Mouse (Mus musculus): ENCODE measurements around the gene Wdr19.
"Not testable (repeated sequence)": the region's sequence is repeated elsewhere in the genome, so short reads cannot be mapped to it uniquely, and the experiment has no call there.

The Wdr19 gene

DNA sequence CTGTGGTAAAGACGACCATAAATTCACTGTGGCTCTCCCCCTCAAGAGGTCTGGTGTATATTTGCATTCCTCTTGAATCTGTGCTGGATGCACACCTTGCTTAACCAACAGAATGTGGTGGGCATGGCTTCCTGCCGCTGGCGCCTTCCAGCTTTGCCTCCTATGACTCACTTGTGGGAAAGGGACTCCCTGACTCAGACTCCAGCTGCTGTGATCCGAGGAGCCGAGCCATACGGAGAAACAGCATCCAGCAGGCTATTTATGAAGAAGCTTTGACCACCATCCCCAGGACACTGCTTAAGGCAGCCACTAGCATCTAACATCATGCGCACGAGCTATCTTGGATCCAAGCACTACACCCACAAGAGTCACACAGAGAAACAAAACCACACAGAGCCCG lies 5.1 kb upstream of the Wdr19 start:
- DNase-seq (ENCODE audit: low spot score in 2 of 2), result peak in 1 of 2 experiments; percentile 40

- no peak for DNase-seq (ENCODE audit: low spot score in 2 of 2)
These were observed 5.2 kb downstream of the Wdr19 start for GRCm38 (mm10) chr5:65204726-65205125.

GRCm38 (mm10) chr5:65213321-65213720 lies 13.8 kb downstream of the Wdr19 start:
- peak; percentile 23 to 71 for DNase-seq (ENCODE audit: low spot score in 2 of 2)

DNA sequence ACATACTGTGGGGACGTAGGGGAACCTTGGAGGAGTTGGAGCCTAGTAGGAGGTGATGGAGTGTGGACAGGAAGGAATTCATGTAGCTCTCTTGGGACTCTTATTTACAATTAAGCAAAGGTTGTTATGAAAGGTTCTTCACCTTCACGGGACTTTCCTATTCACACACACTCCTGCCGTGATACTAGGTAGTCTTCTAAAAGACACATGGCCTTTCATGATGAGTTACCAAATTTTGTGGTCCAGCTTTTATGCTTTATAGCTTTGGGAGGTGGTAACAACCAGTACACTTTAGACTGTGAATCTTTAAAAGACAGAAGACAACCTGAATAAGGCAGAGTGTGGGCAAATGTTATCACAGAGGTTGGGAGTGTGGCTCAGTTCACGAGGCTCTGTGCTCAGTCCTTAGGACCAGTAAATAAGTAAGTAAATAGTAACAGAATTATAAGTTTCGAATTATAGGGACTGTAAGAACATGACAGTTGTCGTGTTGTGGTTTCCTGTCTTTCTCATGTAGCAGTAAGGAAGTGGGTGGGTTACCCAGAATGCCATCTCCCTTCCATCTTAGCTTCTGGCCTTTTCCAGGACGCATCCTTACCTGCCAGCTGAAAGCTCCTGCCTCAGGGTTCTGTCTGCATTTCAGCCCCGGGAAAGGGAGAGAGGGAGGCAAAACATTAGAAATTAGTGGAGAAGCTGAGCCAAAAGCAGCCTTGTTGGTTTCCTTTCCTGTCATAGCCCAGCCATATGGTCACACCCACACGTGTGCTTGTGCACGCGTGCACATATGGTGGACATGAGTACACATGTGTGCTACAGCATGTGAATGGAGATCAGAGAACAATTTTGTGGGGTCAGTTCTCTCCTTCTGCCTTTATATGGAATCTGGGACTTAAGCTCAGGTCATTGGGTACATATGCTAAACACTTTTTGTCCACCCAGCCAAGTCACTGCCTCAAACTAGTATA lies 18.1 kb downstream of the Wdr19 start:
- DNase-seq (ENCODE audit: low spot score in 2 of 2), result peak in 1 of 2 experiments; percentile 32

DNA sequence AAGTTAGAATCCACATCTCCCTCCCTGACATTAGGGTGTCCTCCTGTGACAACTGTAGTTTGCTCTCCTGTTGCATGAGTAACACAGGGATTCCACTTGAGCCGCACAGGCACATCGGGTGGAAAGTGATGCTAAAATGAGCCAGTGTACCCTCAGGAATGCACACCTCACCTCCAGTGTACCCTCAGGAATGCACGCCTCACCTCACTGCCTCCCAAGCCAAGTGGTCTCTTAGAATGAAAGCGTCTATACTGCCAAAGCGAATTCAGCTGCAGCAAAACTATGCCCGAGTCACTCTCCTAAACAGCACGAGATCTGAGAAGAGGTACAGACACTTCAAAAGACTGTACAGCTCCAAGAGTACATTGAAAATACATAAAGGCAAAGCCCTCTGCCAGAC lies 21.5 kb downstream of the Wdr19 start:
- DNase-seq (ENCODE audit: low spot score in 2 of 2), result no peak

DNA sequence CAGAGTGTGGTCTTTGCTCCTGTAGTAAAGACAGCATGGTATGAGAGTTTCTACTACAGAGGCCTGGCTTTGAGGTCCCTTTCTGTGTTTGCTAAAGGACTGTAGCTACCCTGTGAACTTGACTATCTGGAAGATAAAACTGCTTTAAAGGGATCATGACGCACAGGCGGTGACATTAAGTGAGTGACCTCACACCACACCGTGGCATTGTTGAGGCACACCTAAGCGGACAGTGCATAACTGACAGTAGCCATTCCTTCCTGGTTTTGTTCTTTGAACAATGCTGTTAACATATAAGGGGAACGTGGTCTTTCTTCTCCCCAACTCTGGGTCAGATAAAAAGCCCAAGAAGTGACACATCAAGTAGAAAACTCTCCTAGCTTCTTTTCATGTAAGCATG lies 24.6 kb downstream of the Wdr19 start:
- DNase-seq (ENCODE audit: low spot score in 2 of 2), result no peak

- no peak for DNase-seq (ENCODE audit: low spot score in 2 of 2)
These were observed 31.9 kb downstream of the Wdr19 start for GRCm38 (mm10) chr5:65231289-65232003.

DNA sequence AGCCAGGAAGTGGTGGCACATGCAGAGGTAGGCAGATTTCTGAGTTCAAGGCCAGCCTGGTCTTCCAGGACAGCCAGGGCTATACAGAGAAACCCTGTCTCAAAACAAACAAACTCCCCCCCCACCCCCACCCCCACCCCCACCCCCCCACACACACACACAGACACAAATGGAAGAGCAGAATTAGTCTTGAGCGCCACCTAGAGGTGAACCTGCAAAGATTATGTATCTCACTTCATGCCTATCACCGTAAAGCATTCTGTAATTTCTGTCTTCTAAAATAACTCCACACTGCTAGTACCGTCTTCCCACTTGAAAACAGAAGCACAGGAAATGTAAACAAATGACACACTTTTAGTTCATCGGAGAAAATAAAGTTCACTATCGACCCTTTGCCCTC lies 43.2 kb downstream of the Wdr19 start:
- no peak for DNase-seq (ENCODE audit: low spot score in 2 of 2)

DNA sequence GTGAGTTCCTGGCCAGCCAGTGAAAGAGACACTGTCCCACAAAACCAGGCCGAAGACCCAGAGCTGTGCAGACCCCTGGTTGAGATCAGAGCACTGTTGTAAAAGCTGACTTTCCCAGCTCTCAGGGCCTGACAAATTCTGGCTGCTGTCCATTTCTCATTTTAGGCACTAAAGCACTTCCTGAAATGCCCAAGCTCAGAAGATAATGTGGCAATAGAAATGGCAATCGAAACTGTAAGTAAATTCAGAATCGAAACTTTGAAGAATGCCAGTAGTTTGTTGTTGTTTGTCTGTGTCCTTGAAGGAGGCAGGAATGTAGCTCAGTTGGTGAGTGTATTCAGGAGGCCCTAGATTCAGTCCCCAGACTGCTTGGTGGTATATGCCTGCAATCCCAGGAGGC lies 47.8 kb downstream of the Wdr19 start:
- DNase-seq (ENCODE audit: low spot score in 2 of 2), result no peak

- no peak for DNase-seq (ENCODE audit: low spot score in 2 of 2)
These were observed 50.8 kb downstream of the Wdr19 start for GRCm38 (mm10) chr5:65250185-65250855.

GRCm38 (mm10) chr5:65257910-65258505 lies 58.5 kb downstream of the Wdr19 start:
- no peak for DNase-seq (ENCODE audit: low spot score in 2 of 2)

DNA sequence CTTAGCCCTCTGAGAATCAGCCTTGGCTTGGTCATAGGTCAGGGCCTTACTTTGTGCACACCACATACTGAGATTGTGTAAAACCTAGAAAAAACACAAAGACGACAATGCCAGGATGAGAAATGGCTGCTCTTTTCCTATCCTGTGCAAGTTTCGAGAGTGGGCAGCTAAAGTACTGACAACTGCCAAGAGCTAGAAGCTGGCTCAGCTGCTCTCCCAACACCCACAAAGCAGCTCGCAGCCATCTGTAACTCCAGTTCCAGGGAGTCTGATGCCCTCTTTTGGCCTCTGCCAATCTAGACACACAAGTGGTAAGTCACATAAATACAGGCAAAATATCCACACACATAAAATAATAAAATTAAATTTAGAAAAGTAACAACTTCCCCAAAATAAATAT lies 74.5 kb downstream of the Wdr19 start:
- no peak for DNase-seq (ENCODE audit: low spot score in 2 of 2)

DNA sequence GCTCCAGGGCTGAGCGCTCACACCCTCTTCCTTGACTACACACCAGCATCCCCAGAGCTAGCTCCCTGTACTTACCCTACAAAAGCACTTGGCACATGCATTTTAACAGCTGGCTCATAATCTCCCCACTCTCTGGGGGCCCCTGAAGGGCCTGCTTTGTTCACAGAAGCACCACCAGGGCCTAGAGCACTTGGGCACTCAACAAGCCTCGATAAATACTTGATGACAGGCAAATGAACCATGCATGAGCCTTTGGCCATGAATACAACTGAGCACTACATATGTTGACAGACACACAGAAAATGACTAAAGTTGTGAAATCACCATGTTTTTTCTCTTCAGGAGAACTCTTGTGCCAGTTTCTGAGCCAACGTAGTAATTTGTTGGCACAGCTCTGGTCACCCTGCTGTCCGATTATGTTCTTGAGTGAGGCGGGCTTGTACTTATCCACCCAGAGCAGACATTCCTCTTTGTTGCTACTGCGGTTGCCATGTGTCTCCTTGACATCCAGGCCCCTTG lies 79.7 kb downstream of the Wdr19 start:
- DNase-seq (ENCODE audit: low spot score in 2 of 2), result no peak

DNA sequence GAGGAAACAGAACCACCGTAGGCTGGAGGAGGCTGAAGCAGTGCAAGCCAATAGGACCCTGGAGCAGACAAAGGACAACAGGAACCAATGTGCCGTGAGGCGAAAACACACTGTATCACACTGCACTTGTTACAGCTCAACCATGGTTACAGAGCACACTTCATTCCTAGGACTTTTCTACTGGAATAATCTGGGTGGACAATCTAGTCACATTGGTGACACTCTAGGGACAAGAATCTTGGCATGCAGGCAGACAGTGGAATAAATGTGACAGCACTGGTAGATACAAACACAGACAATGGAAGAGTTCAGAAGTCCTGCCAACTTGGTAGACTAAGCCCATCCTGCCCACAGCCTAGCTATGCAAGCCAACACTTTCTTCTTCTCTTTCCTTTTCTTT lies 81.7 kb downstream of the Wdr19 start:
- DNase-seq (ENCODE audit: low spot score in 2 of 2), result no peak

GRCm38 (mm10) chr5:65284171-65284570 lies 84.7 kb downstream of the Wdr19 start:
- peak; percentile 45 to 73 for DNase-seq (ENCODE audit: low spot score in 2 of 2)

DNA sequence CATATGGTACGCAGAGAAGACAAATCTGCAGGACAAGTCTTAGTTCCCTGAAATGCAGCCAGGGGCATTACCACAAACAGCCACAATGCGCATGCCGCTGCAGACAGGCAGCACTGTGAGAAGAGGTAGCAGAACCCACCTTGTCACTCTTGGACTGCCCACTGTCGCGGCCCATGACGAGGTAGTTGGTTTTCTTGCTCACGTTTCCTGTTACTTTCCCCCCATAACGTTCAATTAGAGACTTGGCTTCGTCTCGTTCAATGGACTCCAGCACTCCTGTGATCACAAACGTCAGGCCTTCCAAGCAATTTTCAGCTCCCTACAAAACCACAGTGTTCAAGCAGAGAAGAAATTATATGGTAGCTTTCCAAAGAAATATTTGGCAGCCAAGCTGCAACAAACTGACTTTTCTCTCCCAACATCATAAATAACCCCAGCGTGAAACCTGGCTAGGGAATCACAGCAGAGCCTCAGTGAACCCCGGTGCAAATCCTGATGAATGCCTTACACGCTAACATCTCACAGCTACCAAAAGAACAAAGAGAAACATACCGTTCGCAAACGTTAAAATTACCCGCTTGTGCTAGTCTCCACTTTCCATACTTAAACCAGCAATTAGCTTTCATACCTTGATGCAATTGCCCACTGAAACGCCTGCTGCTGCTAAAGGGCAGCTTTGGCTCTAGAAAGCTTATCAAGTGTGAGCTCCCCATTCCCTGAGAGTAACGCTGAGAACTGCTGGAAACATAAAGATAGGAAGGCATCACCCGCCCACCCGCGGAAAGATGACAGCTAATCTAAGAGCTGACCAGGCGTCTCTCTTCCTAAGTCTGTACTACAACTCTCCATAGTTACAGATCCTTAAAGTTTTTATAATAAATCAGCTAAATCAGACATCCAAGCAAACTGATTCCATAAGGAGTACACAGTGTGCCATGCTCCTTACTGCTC lies 88.5 kb downstream of the Wdr19 start:
- no peak for DNase-seq (ENCODE audit: low spot score in 2 of 2)

- DNase-seq (ENCODE audit: low spot score in 2 of 2), result not testable (repeated sequence)
These were observed 89.5 kb downstream of the Wdr19 start for GRCm38 (mm10) chr5:65289009-65289408.

GRCm38 (mm10) chr5:65293627-65294026 lies 94.1 kb downstream of the Wdr19 start:
- no peak for DNase-seq (ENCODE audit: low spot score in 2 of 2)

DNA sequence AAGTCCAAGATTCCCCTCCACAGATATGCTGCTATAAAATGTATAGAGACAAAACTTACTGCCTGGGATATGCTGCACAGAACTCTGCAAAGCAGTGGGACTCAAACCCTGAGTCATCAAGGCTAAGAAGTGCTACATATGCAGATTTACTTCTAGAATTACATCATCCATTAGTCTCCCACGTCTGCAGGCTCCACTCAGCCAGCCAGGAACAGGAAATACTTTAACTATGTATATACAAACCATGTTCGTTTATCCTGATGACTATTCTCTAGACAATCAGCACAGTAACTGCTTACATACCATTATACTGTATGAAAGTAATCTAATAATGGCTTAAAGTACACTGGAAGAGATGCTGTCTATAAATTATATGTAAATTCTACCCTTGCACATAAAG lies 94.8 kb downstream of the Wdr19 start:
- DNase-seq (ENCODE audit: low spot score in 2 of 2), result no peak

DNA sequence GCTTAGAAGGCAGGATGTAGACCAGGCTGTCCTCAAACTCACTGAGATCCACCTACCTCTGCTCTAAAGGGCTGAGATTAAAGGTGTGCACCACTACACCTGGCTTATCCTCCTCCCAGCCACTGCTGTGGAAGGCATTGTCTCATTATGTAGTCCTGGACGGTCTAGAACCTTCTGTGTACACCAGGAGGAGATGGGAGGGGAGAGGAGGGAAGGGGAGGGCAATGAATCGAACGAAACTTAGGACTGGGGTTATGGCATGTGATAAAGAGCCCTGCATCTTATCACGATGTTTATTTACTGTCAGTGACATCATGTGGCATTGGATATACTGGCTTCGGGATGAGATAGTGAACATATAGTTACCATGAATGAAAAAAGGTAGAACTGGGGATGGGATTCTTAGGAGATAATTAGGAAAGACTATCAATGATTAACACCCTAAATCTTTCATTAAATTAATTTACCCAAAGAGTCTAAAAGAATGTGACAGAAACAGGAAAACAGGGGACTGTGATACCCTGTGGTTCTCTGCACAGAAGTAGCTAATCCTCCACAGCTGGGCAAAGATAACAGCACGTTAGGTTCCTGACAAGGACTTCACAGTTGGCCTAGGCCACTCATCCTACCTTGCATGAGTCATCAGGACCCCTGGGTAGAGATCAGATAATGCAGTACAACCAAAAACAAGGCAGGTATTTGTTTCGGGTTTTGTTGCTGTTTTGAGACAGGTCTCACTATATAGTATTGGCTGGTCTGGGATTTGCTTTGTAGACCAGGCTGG lies 98.9 kb downstream of the Wdr19 start:
- DNase-seq (ENCODE audit: low spot score in 2 of 2), result no peak

All from spleen, postnatal 4 days (tissue).